Mouse (Mus musculus): ENCODE measurements around the gene Vkorc1l1. TPM values are rescaled to one million over a fixed set of nuclear protein-coding genes. Genes with fewer than 3 reads are reported as not detected.
A peak's percentile ranks its signal among the peaks of the same experiment; 100 is the strongest.

The Vkorc1l1 gene
- total and polyA plus RNA-seq, 2 experiments from 2014 or later, result 8.4 to 17.4 TPM

DNA sequence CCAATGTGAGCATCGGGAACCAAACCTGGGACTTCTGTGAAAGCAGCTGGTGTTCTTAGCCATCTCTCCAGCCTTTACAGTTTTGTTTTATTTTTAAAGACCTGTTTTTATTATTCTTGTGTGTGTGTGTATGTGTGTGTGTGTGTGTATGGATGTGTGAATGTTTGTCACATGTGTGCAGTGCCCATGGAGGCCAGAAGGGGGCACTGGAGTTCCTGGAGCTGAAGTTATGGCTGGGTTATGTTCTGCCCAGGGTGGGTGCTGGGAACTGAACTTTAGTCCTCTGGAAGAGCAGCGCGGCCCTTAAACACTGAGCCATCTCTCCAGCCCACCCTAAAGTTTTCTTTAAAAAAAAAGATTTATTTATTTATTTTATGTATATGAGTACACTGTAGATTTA is 73.3 kb downstream of the Vkorc1l1 start:
- no peak for ATAC-seq (ENCODE audit: insufficient read depth, low read depth)
- no peak for DNase-seq (ENCODE audit: low spot score)
- Histone ChIP-seq H3K27me3 (ENCODE audit: control insufficient read depth, insufficient read depth, low read length) (no peaks in the 10 kb centered on the region), H3K27ac (ENCODE audit: low read depth) (no peak overlapping the region), H3K9me3 (replicated peaks; ENCODE audit: control insufficient read depth, low read length) (peaks cover 8% of the 10 kb centered on the region; the same call in 1 of the 2 replicates), H3K4me2 (ENCODE audit: low read depth, low read length) (no peak overlapping the region), H3K9ac (replicated peaks; ENCODE audit: low read depth, low read length) (no peak overlapping the region), H3K36me3 (replicated peaks; ENCODE audit: control insufficient read depth, insufficient read depth, low read length) (peaks cover 34% of the 10 kb centered on the region), H3K4me3 (ENCODE audit: low read depth, low read length) (no peak overlapping the region), H3K4me1 (ENCODE audit: control insufficient read depth, insufficient read depth) (no peaks in the 10 kb centered on the region)
- TF ChIP-seq EP300 (IDR thresholded peaks at IDR 0.05; ENCODE audit: low read depth), result no peak
- TF ChIP-seq CTCF (IDR thresholded peaks at IDR 0.05; ENCODE audit: low read depth), result no peak
- WGBS, result 98% methylated on average over 3 of the region's 3 CpGs

DNA sequence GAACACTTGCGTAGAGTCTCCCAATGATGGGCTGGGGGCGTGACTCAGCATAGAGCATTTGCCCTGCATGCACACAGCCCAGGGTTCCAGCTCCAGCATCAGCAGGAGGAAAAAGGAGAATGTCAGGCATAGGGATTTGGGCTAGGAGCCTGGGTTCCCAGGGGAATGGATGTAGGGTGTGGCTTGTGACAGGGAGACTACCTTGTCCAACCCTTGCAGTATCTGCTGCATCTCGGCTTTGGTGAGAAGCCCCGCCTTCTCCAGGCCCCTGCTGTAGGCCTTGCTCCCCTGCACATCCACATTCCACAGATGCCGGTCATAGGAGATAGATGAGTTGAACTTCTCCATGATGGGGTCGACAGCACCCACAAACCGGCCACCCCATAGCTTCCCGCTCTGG is 77.7 kb downstream of the Vkorc1l1 start:
- no peak for TF ChIP-seq CTCF (IDR thresholded peaks at IDR 0.05; ENCODE audit: low read depth)
- no peak overlapping the region for H3K4me3 ChIP-seq (ENCODE audit: low read depth, low read length)
- no peak overlapping the region for H3K27ac ChIP-seq (ENCODE audit: low read depth)
- no peaks in the 10 kb centered on the region for H3K9me3 ChIP-seq (replicated peaks; ENCODE audit: control insufficient read depth, low read length)
- no peak overlapping the region for H3K9ac ChIP-seq (replicated peaks; ENCODE audit: low read depth, low read length)
- 55% methylated on average over 8 of the region's 8 CpGs for WGBS
- no peak overlapping the region for H3K4me2 ChIP-seq (ENCODE audit: low read depth, low read length)
- no peaks in the 10 kb centered on the region for H3K27me3 ChIP-seq (ENCODE audit: control insufficient read depth, insufficient read depth, low read length)
- no peaks in the 10 kb centered on the region for H3K4me1 ChIP-seq (ENCODE audit: control insufficient read depth, insufficient read depth)
- peaks cover 15% of the 10 kb centered on the region for H3K36me3 ChIP-seq (replicated peaks; ENCODE audit: control insufficient read depth, insufficient read depth, low read length)
- DNase-seq (ENCODE audit: low spot score) (no peak), ATAC-seq (ENCODE audit: insufficient read depth, low read depth) (no peak)

DNA sequence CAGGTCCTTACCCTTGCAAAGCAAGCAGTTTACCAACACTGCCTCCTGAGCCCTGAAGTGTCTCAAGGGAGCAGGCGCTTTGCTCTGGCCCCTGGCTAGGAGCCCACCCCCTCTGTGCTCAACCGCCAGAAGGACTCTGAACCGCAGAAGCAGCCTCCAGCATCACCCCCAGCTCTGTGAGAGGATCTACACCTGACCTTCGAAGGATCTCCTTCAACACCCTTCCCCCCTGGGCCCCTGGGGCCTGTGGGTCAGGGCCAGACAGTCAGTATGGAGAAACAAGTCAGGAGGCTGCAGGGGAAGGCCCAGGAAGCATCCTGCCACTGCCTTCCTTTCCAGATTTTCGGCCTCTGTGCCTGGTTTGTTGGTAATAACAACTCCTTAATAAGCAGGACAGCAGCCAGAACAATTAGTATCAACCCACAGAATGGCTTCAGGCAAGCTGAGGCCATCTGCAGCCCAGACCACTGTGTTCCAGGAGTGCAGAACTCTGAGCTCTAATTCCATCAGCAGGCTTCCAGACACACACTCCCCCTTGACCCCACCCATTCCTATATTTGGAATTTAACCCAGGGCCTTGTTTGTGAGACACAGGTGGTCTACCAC is 79.7 kb downstream of the Vkorc1l1 start:
- H3K27ac ChIP-seq (ENCODE audit: low read depth), result no peak overlapping the region
- H3K36me3 ChIP-seq (replicated peaks; ENCODE audit: control insufficient read depth, insufficient read depth, low read length), result no peaks in the 10 kb centered on the region
- no peak overlapping the region for H3K9ac ChIP-seq (replicated peaks; ENCODE audit: low read depth, low read length)
- DNase-seq (ENCODE audit: low spot score) (no peak), ATAC-seq (ENCODE audit: insufficient read depth, low read depth) (no peak)
- WGBS, result 69% methylated on average over 5 of the region's 5 CpGs
- H3K27me3 ChIP-seq (ENCODE audit: control insufficient read depth, insufficient read depth, low read length), result no peaks in the 10 kb centered on the region
- H3K4me3 ChIP-seq (ENCODE audit: low read depth, low read length), result no peak overlapping the region
- no peaks in the 10 kb centered on the region for H3K9me3 ChIP-seq (replicated peaks; ENCODE audit: control insufficient read depth, low read length)
- no peaks in the 10 kb centered on the region for H3K4me1 ChIP-seq (ENCODE audit: control insufficient read depth, insufficient read depth)
- no peak for TF ChIP-seq EP300 (IDR thresholded peaks at IDR 0.05; ENCODE audit: low read depth)
- no peak for TF ChIP-seq CTCF (IDR thresholded peaks at IDR 0.05; ENCODE audit: low read depth)
- H3K4me2 ChIP-seq (ENCODE audit: low read depth, low read length), result no peak overlapping the region

- WGBS, result 85% methylated on average over 7 of the region's 7 CpGs
- H3K9me3 ChIP-seq (replicated peaks; ENCODE audit: control insufficient read depth, low read length), result no peaks in the 10 kb centered on the region
- no peak for TF ChIP-seq EP300 (IDR thresholded peaks at IDR 0.05; ENCODE audit: low read depth)
- TF ChIP-seq CTCF (IDR thresholded peaks at IDR 0.05; ENCODE audit: low read depth), result no peak
- H3K4me1 ChIP-seq (ENCODE audit: control insufficient read depth, insufficient read depth), result no peaks in the 10 kb centered on the region
- no peak overlapping the region for H3K4me3 ChIP-seq (ENCODE audit: low read depth, low read length)
- H3K27ac ChIP-seq (ENCODE audit: low read depth), result no peak overlapping the region
- H3K4me2 ChIP-seq (ENCODE audit: low read depth, low read length), result no peak overlapping the region
- no peaks in the 10 kb centered on the region for H3K36me3 ChIP-seq (replicated peaks; ENCODE audit: control insufficient read depth, insufficient read depth, low read length)
- DNase-seq (ENCODE audit: low spot score), result no peak
- H3K9ac ChIP-seq (replicated peaks; ENCODE audit: low read depth, low read length), result no peak overlapping the region
- H3K27me3 ChIP-seq (ENCODE audit: control insufficient read depth, insufficient read depth, low read length), result no peaks in the 10 kb centered on the region
- ATAC-seq (ENCODE audit: insufficient read depth, low read depth), result no peak
These were observed 80.6 kb downstream of the Vkorc1l1 start for GRCm38 (mm10) chr5:130022366-130022765.

DNA sequence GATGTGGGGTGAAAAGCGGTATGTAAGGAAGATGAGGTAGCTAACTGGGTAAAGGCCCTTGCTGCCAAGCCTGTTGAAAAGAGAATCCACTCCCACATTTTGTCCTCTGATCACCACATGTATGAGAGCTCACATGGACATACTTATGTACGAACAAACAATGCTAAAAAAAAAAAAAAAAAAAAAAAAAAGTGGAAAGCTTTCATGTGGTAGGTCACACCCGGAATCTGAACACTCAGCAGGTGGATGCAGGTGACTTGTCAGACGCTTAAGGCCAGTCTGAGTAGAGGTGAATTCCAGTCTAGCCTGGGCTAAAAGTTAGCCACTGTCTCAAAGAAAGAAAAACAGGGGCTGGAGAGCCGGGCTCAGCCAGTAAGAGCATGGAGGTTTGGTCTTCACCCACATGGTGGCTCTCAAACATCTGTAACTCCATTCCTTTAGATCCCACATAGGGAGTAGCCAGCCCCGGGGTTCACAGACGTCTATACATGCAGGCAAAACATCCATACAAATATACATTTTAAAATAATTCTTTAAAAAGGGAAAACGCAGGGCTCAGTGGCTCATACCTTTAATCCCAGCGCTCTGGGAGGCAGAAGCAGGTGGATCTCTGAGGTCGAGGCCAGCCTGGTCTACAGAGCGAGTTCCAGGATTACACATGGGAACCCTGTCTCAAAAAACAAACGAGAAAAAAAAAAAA is 81.4 kb downstream of the Vkorc1l1 start:
- no peak for TF ChIP-seq CTCF (IDR thresholded peaks at IDR 0.05; ENCODE audit: low read depth)
- no peak for TF ChIP-seq EP300 (IDR thresholded peaks at IDR 0.05; ENCODE audit: low read depth)
- Histone ChIP-seq H3K4me1 (ENCODE audit: control insufficient read depth, insufficient read depth) (no peaks in the 10 kb centered on the region), H3K27ac (ENCODE audit: low read depth) (no peak overlapping the region), H3K27me3 (ENCODE audit: control insufficient read depth, insufficient read depth, low read length) (no peaks in the 10 kb centered on the region), H3K9ac (replicated peaks; ENCODE audit: low read depth, low read length) (no peak overlapping the region; the same call in 1 of the 2 replicates), H3K9me3 (replicated peaks; ENCODE audit: control insufficient read depth, low read length) (no peaks in the 10 kb centered on the region), H3K36me3 (replicated peaks; ENCODE audit: control insufficient read depth, insufficient read depth, low read length) (no peaks in the 10 kb centered on the region), H3K4me2 (ENCODE audit: low read depth, low read length) (peak overlapping the region; percentile 89), H3K4me3 (ENCODE audit: low read depth, low read length) (peak overlapping the region; percentile 65)
- ATAC-seq (ENCODE audit: insufficient read depth, low read depth), result no peak
- WGBS, result 40% methylated on average over 12 of the region's 12 CpGs
- DNase-seq (ENCODE audit: low spot score), result no peak

Measured in heart, postnatal 0 days (tissue).